Mouse (Mus musculus): ENCODE measurements around the gene Pdia4. TPM values are rescaled to one million over a fixed set of nuclear protein-coding genes. Genes with fewer than 3 reads are reported as not detected.

Gene Pdia4
- polyA plus RNA-seq, 1 experiment from 2014 or later = 265 TPM

GRCm38 (mm10) chr6:47830104-47831078 is 17.2 kb upstream of the Pdia4 start, which contains the start of gene Zfp786:
TSS of gene Zfp786 (minus strand) at chr6:47830867.
- Histone ChIP-seq H3K9me3 (replicated peaks) (no peaks in the 10 kb centered on the region), H3K27ac (replicated peaks) (peak within 1 kb of the TSS; percentile 74), H3K27me3 (no peaks in the 10 kb centered on the region), H3K4me2 (replicated peaks) (peak within 1 kb of the TSS; percentile 52), H3K9ac (peak within 1 kb of the TSS; percentile 78), H3K36me3 (peaks cover 5% of the 10 kb centered on the region; the same call in 1 of the 2 replicates), H3K4me1 (peaks cover 6% of the 10 kb centered on the region), H3K4me3 (replicated peaks) (peak within 1 kb of the TSS; percentile 96)
- WGBS = under 1% methylated on average over 64 of the region's 64 CpGs
- peak; percentile 84 for ATAC-seq (ENCODE audit: insufficient number of reproducible peaks, low FRiP score, low TSS enrichment, low read depth)

- Histone ChIP-seq H3K36me3 (peaks cover 16% of the 10 kb centered on the region), H3K9ac (no peak overlapping the region), H3K4me2 (replicated peaks) (no peak overlapping the region), H3K27me3 (no peaks in the 10 kb centered on the region), H3K4me1 (peaks cover 6% of the 10 kb centered on the region), H3K27ac (replicated peaks) (no peak overlapping the region), H3K4me3 (replicated peaks) (no peak overlapping the region), H3K9me3 (replicated peaks) (no peaks in the 10 kb centered on the region)
- 19% methylated on average over 1 of the region's 1 CpGs for WGBS
- no peak for ATAC-seq (ENCODE audit: insufficient number of reproducible peaks, low FRiP score, low TSS enrichment, low read depth)
Measured at GRCm38 (mm10) chr6:47828950-47829349, 15.7 kb upstream of the Pdia4 start.

GRCm38 (mm10) chr6:47827462-47827861 is 14.2 kb upstream of the Pdia4 start:
- H3K9ac ChIP-seq = no peak overlapping the region
- H3K4me2 ChIP-seq (replicated peaks) = no peak overlapping the region
- no peaks in the 10 kb centered on the region for H3K27me3 ChIP-seq
- peaks cover 23% of the 10 kb centered on the region for H3K36me3 ChIP-seq
- H3K4me1 ChIP-seq = peaks cover 6% of the 10 kb centered on the region
- H3K4me3 ChIP-seq (replicated peaks) = no peak overlapping the region
- WGBS = 89% methylated on average over 4 of the region's 4 CpGs
- ATAC-seq (ENCODE audit: insufficient number of reproducible peaks, low FRiP score, low TSS enrichment, low read depth) = no peak
- H3K9me3 ChIP-seq (replicated peaks) = no peaks in the 10 kb centered on the region
- H3K27ac ChIP-seq (replicated peaks) = no peak overlapping the region

GRCm38 (mm10) chr6:47824241-47824640 is 11.0 kb upstream of the Pdia4 start:
- no peak overlapping the region for H3K4me3 ChIP-seq (replicated peaks)
- 49% methylated on average over 2 of the region's 2 CpGs for WGBS
- peaks cover 45% of the 10 kb centered on the region for H3K36me3 ChIP-seq
- no peak overlapping the region for H3K9ac ChIP-seq
- no peaks in the 10 kb centered on the region for H3K4me1 ChIP-seq
- H3K9me3 ChIP-seq (replicated peaks) = no peaks in the 10 kb centered on the region
- H3K4me2 ChIP-seq (replicated peaks) = no peak overlapping the region
- H3K27ac ChIP-seq (replicated peaks) = no peak overlapping the region
- H3K27me3 ChIP-seq = no peaks in the 10 kb centered on the region
- ATAC-seq (ENCODE audit: insufficient number of reproducible peaks, low FRiP score, low TSS enrichment, low read depth) = no peak

GRCm38 (mm10) chr6:47821776-47822175 is 8.5 kb upstream of the Pdia4 start:
- no peak overlapping the region for H3K4me3 ChIP-seq (replicated peaks)
- no peaks in the 10 kb centered on the region for H3K4me1 ChIP-seq
- peaks cover 46% of the 10 kb centered on the region for H3K36me3 ChIP-seq
- H3K27me3 ChIP-seq = no peaks in the 10 kb centered on the region
- H3K4me2 ChIP-seq (replicated peaks) = no peak overlapping the region
- H3K9ac ChIP-seq = no peak overlapping the region
- ATAC-seq (ENCODE audit: insufficient number of reproducible peaks, low FRiP score, low TSS enrichment, low read depth) = no peak
- 90% methylated on average over 6 of the region's 6 CpGs for WGBS
- H3K9me3 ChIP-seq (replicated peaks) = no peaks in the 10 kb centered on the region
- no peak overlapping the region for H3K27ac ChIP-seq (replicated peaks)

GRCm38 (mm10) chr6:47821236-47821635 is 8.0 kb upstream of the Pdia4 start:
- Histone ChIP-seq H3K4me3 (replicated peaks) (no peak overlapping the region), H3K9ac (no peak overlapping the region), H3K4me2 (replicated peaks) (no peak overlapping the region), H3K27ac (replicated peaks) (no peak overlapping the region), H3K9me3 (replicated peaks) (no peaks in the 10 kb centered on the region), H3K36me3 (peaks cover 46% of the 10 kb centered on the region), H3K27me3 (no peaks in the 10 kb centered on the region), H3K4me1 (no peaks in the 10 kb centered on the region)
- no peak for ATAC-seq (ENCODE audit: insufficient number of reproducible peaks, low FRiP score, low TSS enrichment, low read depth)
- 93% methylated on average over 5 of the region's 5 CpGs for WGBS

GRCm38 (mm10) chr6:47819626-47820325 is 6.5 kb upstream of the Pdia4 start:
- Histone ChIP-seq H3K4me1 (no peaks in the 10 kb centered on the region), H3K36me3 (peaks cover 38% of the 10 kb centered on the region), H3K27ac (replicated peaks) (no peak overlapping the region), H3K9ac (no peak overlapping the region), H3K9me3 (replicated peaks) (no peaks in the 10 kb centered on the region), H3K27me3 (no peaks in the 10 kb centered on the region), H3K4me3 (replicated peaks) (no peak overlapping the region), H3K4me2 (replicated peaks) (no peak overlapping the region)
- WGBS = 90% methylated on average over 23 of the region's 23 CpGs
- ATAC-seq (ENCODE audit: insufficient number of reproducible peaks, low FRiP score, low TSS enrichment, low read depth) = no peak

GRCm38 (mm10) chr6:47818721-47819120 is 5.5 kb upstream of the Pdia4 start:
- H3K27me3 ChIP-seq = no peaks in the 10 kb centered on the region
- no peak overlapping the region for H3K4me3 ChIP-seq (replicated peaks)
- 92% methylated on average over 8 of the region's 8 CpGs for WGBS
- no peak overlapping the region for H3K4me2 ChIP-seq (replicated peaks)
- no peaks in the 10 kb centered on the region for H3K9me3 ChIP-seq (replicated peaks)
- no peak overlapping the region for H3K9ac ChIP-seq
- no peak for ATAC-seq (ENCODE audit: insufficient number of reproducible peaks, low FRiP score, low TSS enrichment, low read depth)
- H3K4me1 ChIP-seq = 0 out of 2 replicates have a peak, but pooled peaks cover 4% of the 10 kb centered on the region
- no peak overlapping the region for H3K27ac ChIP-seq (replicated peaks)
- peaks cover 30% of the 10 kb centered on the region for H3K36me3 ChIP-seq

GRCm38 (mm10) chr6:47816151-47816550 is 2.9 kb upstream of the Pdia4 start:
- H3K4me2 ChIP-seq (replicated peaks) = no peak overlapping the region
- H3K9me3 ChIP-seq (replicated peaks) = no peaks in the 10 kb centered on the region
- peaks cover 20% of the 10 kb centered on the region for H3K36me3 ChIP-seq
- no peak overlapping the region for H3K4me3 ChIP-seq (replicated peaks)
- no peak overlapping the region for H3K9ac ChIP-seq
- no peaks in the 10 kb centered on the region for H3K27me3 ChIP-seq
- 91% methylated on average over 1 of the region's 1 CpGs for WGBS
- peaks cover 14% of the 10 kb centered on the region for H3K4me1 ChIP-seq
- no peak overlapping the region for H3K27ac ChIP-seq (replicated peaks)
- ATAC-seq (ENCODE audit: insufficient number of reproducible peaks, low FRiP score, low TSS enrichment, low read depth) = no peak

GRCm38 (mm10) chr6:47812271-47812915 is 837 bp downstream of the Pdia4 start:
- Histone ChIP-seq H3K9ac (peak overlapping the region; percentile 51), H3K36me3 (no peaks in the 10 kb centered on the region), H3K4me1 (peaks cover 23% of the 10 kb centered on the region), H3K9me3 (replicated peaks) (no peaks in the 10 kb centered on the region), H3K4me3 (replicated peaks) (peak overlapping the region; percentile 80), H3K4me2 (replicated peaks) (peak overlapping the region; percentile 65), H3K27ac (replicated peaks) (peak overlapping the region; percentile 97), H3K27me3 (no peaks in the 10 kb centered on the region)
- under 1% methylated on average over 17 of the region's 17 CpGs for WGBS
- ATAC-seq (ENCODE audit: insufficient number of reproducible peaks, low FRiP score, low TSS enrichment, low read depth) = no peak

GRCm38 (mm10) chr6:47811324-47811723 is 1.9 kb downstream of the Pdia4 start:
- peak overlapping the region; percentile 65 for H3K4me2 ChIP-seq (replicated peaks)
- WGBS = 54% methylated on average over 5 of the region's 5 CpGs
- H3K27me3 ChIP-seq = no peaks in the 10 kb centered on the region
- H3K27ac ChIP-seq (replicated peaks) = no peak overlapping the region
- H3K36me3 ChIP-seq = peaks cover 7% of the 10 kb centered on the region
- H3K4me1 ChIP-seq = peaks cover 23% of the 10 kb centered on the region
- peak overlapping the region; percentile 80 for H3K4me3 ChIP-seq (replicated peaks)
- no peaks in the 10 kb centered on the region for H3K9me3 ChIP-seq (replicated peaks)
- no peak overlapping the region for H3K9ac ChIP-seq
- no peak for ATAC-seq (ENCODE audit: insufficient number of reproducible peaks, low FRiP score, low TSS enrichment, low read depth)
